Mouse (Mus musculus) heart, adult 18-20 months (tissue): Measurements from ENCODE around the gene Cdv3. TPM values are rescaled to one million over a fixed set of nuclear protein-coding genes. Genes with fewer than 3 reads are reported as not detected.
"Not testable (repeated sequence)": the region's sequence is repeated elsewhere in the genome, so short reads cannot be mapped to it uniquely, and the experiment has no call there.

Experiments used
- DNase-seq, 2 experiments: peaks; one replicate each; pipeline ENCODE4 v3.0.0; 2021 to 2022; ENCODE audit warnings: mixed read lengths in 1 of 2
- total RNA-seq, 2 experiments: library from RNA; stranded (reverse); gene quantifications; 2 replicates each; pipeline ENCODE4 v1.2.3; 2021

The Cdv3 gene
- total RNA-seq, 2 experiments from 2014 or later, result 136 to 151 TPM

DNA sequence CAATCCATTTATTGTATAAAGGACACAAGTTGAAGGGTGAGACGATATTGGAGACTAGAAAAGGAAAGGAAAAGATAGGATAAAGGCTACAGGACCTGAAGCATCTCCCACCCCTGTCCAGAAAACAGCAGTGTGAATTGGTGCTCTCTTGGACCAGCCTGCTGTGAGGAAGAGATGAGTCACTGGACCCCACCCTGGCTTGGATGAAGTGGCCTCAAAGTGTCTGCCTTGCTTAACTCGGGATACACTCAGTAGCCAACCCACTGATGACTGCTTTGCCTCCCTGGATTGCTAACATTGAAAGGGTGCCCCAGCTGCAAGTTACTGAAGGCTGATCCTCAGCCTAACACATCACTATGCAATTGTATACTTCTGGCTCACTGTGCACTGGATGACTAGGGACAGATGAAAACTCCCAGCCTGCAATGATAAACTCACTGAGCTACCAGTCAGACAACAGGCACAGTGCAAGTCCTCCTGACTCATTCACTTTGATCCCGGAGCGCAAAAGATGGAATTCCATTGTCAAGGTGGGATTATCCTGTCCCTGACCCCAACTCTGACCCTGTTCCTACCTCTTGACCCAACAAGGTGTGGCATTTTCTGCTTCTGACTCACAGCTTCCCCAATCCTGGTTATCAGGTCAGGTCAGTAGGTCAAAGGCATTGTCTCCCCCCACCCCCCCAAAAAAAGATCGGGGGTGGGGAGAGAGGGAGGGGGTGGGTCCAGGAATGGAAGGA is 6.8 kb upstream of the Cdv3 start:
- DNase-seq, result peak in 1 of 2 experiments; percentile 30

DNA sequence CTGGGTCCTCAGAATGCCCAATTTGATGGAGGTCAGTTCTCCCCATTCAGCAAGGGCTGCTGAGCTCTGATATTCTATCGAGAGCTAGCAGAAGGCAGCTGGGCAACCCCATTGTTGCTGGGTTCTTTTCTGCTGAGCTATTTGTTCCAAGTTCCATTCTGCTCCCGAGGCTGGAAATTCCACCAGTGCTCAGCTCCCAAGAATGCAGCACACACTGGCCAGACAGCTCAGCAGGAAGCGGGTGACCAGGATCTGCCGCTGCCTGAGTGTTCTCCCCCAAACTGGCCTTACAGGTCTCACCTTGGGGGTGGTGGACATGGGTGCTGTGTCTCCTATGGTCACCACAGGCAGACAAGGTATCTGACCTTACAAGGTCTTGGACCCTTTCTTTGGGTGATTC is 4.3 kb upstream of the Cdv3 start:
- DNase-seq, result no peak

DNA sequence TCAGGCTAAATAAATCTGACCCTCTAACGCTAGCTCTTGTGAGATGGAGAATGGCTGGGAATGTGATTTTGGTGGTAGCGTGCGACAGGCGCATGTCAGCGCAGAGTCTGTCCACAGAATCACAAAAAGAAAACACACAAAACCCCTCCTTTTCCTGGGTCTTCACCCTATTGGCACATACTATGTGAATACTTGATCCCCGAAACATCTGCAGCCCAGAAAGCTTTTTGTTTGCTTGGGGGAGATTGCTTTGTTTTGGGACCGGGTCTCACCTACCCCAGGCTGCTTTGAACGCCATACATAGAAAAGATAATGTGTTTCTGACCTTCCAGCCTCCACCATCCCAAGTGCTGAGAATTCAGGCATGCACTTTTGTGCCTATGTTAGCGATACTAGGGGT is 716 bp upstream of the Cdv3 start:
- no peak for DNase-seq

DNA sequence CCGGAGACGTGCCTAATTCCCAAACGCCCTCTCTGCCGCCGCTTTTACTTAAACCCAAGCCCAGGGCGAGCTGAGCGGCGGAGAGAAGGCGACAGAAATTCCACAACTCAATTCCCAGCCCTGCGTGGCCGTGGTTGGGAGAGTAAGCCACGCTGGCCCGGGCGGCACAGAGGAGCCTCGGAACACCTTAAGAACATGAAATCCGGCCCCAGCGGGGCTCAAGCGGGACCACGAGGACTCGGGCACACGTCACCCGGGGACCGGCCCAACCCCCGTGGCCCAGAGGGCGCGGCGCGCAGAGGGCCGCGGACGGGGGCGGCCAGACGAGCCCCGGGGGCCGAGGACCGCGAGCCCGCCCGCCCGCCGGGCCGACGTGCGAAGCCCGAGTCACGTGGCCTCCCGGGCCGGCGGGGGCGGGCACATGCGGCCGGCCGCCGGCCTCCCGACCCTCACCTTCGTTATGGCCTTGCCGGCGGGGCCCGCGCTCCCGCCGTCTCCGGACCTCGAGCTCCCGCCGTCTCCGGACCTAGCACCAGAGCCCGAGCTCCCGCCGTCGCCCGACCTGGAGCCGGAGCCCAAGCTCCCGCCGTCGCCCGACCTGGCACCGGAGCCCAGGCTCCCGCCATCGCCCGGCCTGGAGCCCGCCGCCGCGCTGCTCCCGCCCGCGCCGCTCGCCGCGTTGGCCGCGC is 895 bp downstream of the Cdv3 start:
- DNase-seq, result peak; percentile 78 to 79

DNA sequence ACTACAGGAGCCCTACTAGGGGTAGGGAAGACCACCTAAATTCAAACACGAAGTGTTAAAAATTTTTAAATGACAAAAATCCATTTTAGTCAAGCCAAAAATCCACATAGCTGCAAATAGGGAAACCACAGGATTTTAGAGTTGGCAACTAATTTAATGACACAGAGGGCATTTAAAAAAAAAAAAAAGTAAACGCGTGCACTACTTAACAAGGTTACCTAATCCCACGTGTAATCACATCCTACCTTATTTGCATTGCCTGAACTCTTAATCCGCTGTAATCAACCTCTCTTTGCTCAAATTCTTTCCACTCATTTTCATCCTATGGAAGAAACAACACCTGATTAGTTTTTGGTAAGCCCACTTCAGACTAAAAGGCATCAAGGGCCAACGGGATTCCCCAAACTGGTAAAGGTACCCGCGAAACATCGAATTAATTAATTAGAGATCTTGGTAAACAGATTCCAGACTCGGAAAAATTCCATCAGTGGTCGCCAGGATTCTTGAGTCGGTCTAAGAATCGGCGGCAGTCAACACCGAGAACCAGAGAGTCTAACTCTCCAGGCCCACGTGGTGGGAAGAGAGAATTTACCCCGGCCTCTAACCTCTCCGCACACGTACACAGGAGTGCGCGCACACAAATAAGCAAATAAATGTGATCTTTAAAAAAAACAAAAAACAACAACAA is 1.8 kb downstream of the Cdv3 start:
- DNase-seq, result peak in 1 of 2 experiments; percentile 44

DNA sequence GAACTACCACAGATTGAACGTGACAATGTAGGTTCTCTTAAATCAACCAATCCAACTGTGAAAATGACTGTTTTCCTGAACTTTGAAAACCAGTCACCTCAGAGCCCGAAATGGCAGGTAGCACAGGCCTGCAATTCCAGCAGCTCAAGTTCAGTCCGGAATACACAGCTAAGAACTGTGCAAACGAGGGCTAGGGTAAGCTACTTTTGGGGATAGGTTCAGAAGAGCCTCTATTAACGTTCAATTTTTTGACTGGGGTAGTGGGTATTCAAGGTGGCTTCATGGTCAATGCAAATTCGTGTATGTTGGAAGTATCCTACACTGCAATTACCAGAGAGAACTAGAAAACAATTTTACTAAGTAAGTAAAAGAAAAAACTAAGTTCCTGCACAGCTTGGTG is 2.6 kb downstream of the Cdv3 start:
- DNase-seq, result no peak

DNA sequence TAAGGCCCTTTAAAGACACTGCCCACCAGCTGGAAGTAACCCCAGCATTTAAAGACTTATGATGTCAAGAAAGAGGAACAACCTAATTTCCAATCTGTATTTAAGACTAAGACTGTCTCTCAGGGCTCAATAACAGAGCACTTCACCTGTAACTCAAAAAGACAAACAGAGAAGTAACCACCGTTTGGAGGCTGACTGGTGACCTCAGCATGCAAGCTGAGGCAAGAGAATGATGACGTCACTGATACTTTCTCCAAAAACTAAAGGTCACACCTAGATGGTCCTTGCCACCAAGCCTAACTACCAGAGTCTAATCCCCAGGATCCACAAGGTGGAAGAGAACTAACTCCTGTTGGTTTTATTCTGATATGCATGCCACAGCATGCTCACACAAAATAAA is 5.0 kb downstream of the Cdv3 start:
- DNase-seq, result no peak

DNA sequence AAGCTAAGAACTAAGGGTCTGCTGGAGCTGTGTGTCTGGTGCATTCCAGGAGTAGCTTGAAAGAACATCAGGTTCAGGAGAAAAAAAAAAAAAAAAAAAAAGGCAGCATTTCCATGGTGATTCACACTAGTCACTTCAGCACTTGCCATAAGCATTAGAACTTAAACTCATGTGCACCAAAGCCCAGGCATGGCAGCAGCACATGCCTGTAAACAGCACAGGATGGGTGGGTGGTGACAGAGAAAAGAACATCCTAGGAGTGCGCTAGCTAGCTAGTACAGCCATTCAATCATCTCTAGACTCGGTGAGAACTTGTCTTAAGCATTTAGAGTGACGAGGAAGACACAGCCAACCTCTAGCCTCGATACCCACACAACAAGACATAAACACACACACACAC is 7.1 kb downstream of the Cdv3 start:
- no peak for DNase-seq

DNA sequence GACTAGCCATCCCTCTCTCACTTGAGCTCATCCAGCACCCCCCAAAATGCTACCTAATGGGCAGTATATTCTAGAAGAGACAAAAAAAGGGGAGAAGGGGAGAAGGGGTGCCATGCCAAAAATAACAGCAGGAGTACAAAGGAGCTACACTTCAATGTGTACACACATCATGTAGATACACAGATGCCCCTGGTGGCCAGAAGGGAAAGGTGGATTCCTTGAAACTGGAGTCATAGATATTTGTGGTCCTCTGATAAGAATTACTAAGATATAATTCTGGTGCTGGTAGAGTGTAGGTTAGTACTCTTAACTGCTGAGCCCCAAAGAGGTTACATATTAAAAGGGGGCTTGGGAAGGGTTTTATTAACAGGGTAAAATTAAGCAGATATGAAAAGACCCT is 7.7 kb downstream of the Cdv3 start:
- no peak for DNase-seq

DNA sequence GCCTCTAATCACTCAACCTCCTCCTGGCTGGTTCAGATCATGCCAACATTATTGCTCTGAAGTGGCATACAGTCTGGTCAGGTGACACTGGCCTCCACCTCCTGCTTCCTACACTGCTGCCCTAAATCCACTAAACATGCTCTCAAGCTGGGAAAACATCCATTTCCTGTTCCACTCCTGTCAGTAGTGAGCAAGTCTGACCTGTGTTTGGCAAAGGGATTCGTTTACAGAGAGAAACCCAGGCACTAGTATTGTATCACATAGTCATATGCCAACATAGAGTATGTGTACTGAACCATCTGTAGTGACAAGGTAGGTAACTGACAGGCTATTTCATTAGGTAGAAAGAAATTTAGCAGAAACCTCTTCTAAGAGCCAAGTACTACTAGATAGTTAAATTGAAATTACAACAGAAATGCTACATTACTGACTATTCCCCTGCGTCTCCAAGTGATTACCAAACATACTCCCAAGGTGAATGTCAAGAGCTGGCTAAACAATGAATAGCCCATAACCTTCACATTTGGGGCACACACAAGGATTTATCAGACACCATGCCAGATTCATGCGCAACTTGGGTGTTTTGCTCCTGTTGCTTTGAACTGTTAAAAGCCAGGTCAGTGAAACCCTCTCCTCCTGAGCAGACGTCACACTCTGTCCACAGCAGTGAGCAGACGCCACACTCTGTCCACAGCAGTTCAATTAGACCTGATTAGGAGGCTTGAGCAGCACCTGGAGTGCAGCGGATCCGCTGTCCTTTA is 12.0 kb downstream of the Cdv3 start:
- not testable (repeated sequence) for DNase-seq

DNA sequence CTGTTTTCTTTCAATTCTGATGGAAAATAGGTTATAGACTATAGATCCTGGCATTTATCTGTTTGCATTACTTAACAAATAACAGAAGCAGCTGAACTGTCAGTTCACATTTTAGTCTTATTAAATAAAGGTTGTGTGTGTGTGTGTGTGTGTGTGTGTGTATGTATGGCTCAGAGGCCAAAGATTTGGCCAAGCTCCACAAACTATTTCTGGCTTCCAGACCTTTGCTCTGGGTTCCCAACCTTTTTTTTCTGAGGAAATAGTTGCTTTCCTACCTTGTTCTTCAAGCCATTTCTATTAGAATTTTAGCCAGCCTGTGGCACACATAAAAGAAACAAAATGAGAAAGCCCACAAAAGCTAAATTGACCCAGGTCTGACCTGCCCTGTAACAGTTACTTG is 16.8 kb downstream of the Cdv3 start:
- no peak for DNase-seq

DNA sequence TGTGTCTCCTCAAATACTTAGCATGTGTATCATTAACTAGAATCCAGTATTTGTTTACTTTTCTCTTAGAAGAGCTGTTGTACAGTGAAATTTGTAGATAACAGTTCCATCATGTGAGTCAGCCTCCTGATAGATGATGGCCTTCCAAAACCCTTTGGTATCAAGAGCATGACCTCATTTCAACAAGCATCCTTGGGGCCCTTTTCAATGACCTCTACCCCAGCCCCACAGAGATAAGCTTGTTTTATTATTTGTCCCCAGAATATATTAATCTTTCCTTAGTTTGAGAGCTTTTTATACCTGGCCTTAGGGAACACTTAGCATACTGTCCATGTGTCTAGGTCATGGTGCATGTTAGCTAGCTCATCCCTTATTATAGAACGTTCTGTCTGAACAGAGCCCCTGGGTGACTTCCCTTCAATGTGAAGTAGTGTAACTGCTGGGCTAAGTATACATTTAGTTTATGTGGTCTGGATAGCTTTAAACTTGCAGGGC is 17.6 kb downstream of the Cdv3 start:
- DNase-seq, result no peak

DNA sequence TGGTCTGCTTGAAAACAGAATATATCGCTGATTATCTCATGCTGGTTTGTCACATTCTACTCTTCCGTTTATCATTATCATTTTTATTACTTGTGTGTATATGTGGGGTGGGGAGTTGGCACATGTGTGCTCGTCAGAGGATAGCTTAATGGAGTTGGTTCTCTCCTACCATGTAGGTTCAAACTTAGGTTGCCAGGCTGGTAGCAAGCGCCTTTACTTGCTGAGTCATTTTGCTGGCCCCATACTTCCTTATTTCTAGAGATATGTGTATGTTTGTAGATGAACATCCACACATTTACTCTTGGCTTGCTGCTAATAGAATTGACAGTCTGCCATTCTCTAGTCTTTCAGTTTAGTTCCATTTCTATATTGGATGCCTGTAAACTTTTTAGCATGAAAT is 18.6 kb downstream of the Cdv3 start:
- DNase-seq, result no peak

DNA sequence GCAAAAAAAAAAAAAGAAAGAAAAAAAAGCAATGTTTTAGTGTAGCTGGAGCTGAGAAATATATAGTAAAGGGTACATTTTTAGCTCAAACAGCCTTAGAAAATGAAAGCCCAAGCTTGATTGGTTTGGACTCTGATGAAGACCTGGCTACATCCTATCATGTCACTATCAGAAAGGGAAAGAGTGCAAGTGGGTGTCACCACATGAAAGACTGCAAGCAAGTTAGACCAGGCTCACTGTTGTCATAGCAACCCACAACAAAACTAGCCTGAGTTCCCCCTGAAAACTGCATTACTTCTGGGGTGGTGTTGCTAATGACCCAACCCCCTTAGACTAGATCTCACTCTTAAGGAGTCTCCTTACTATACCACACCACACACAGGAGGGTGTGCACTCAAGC is 28.7 kb downstream of the Cdv3 start:
- DNase-seq, result peak in 1 of 2 experiments; percentile 3

DNA sequence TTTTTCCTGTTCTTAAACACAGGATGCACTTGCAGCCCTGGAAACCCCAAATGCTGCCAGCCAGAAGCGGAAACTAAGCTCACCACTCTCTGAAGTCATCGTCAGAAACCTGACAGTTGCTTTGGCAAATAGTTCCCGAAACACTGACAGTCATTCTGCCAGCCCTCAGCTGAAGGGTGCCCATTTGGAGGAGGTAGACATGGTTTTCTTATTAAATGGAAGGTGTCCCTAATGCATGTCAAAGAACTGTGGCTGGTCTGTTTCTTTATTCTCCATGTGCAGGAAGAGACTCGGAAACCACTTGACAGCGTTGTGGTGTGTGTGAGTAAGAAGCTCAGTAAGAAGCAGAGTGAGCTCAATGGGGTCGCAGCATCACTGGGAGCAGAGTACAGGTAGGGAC is 33.0 kb downstream of the Cdv3 start:
- no peak for DNase-seq

DNA sequence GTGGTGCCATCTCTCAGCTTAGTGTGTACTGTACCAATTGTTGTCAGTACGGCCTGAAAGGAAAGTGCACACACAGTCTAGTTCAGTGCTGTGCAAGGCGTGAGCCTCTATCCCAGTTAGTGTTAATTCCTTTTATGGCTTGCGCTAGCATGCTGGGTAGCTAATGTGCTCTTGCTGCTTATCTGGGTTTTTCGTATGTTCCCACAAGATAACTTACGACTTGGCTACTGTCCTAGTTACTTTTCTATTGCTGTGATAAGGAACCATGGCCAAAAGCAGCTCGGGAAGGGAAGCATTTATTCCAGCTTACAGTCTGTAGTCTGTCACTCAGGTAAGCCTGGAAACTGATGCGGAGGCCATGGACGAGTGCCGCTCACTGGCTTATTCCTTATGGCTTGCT is 39.2 kb downstream of the Cdv3 start:
- DNase-seq, result no peak

DNA sequence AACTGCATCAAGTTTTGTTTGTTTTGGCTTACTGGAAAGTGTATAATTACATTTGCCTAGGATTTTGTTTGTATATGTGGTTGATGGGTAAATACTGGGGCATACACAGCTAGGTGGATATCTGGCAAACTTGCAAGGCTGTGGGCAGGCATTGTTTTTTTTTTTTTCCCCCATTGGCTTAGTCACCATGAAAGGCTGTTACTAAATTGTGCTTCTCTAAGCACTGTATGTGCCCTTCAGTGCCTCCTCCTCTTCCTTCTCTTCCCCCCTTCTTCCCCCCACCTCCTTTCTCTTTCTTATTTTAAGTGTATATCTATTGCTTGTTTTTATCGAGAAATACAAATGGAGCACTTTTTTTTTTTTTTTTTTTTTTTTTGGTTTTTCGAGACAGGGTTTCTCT is 41.0 kb downstream of the Cdv3 start:
- DNase-seq, result no peak

DNA sequence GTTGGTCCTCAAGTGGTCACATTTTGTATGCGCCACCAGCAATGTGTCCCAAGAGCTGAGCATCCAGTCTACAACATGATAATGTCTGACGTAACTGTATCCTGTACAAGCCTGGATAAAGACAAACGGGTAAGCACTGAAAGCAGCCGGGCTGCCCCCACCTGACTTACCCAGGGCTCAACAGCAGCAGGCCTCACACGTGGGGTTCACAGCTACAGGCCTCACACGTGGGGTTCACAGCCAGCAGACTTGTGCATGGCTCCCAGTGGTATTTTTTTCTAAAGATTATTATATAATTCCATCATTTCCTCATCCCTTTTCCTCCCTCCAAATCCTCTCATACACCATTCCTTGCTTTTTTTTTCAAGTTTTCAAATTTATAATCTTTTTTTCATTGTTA is 55.8 kb downstream of the Cdv3 start:
- no peak for DNase-seq

DNA sequence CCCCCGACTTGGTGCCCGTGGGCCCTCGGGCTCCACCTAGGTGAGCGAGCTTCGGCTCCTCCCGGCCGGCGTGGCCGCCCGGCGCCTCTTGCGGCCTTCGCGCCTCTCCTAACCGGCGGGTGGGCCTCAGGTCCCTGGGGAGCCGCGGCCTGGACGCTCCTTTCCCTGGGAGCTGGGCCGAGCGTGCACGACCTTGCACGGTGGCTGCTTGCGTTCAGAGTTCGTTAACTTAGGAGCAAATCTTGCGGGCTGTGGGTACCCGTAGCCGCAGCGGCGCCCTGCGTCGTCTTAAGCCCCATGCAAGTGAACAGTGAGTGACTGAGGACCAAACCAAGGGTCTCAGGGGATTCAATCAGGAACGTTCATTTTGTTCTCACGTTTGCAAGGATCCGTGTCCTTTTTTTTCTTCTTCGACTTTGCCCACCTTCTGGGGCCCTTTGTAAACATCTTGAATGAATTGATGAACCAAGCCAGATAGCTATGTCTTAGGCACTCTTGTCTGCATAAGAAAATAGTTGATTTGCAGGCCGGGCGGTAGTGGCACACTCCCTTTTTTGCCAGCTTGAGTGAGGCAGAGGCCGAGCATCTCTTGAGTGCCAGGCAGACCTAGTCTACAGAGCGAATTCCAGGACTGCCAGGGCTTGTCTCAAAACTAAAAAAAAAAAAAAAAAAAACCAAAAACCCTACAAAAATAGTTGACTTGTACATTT is 60.2 kb downstream of the Cdv3 start:
- DNase-seq, result no peak

DNA sequence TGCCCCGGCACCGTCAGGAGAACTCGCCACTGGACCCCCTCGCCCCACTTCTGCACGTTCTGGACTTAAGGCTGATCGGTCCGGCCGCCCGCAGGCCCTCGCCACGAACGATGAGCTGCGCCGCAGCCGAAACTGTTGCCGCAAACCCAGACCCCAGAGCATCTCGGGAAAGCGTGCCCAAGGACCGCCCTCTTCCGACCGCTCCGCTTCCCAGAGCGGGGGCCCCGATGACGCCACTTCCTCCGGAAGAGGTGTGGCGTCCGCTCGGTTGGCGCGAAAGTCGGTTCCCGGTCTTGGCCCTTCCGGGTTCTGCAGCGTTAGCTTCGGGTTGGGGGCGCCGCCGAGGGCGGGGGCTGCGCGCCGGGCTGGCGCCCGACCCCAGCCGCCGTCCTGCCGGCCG is 60.7 kb downstream of the Cdv3 start, which contains the start of the genes 1300017J02Rik and Topbp1:
Gene 1300017J02Rik (minus strand): TSS at position 156 of the 400 bp plus-strand sequence.
Gene Topbp1 (plus strand): TSS at position 289 of the 400 bp plus-strand sequence.
- peak; percentile 94 to 95 for DNase-seq
